Mouse (Mus musculus): ENCODE data around the gene Olfr92. TPM values are rescaled to one million over a fixed set of nuclear protein-coding genes. Genes with fewer than 3 reads are reported as not detected.
"Not testable (repeated sequence)": the region's sequence is repeated elsewhere in the genome, so short reads cannot be mapped to it uniquely, and the experiment has no call there.

Olfr92 gene
- not detected for total RNA-seq (2022)

DNA sequence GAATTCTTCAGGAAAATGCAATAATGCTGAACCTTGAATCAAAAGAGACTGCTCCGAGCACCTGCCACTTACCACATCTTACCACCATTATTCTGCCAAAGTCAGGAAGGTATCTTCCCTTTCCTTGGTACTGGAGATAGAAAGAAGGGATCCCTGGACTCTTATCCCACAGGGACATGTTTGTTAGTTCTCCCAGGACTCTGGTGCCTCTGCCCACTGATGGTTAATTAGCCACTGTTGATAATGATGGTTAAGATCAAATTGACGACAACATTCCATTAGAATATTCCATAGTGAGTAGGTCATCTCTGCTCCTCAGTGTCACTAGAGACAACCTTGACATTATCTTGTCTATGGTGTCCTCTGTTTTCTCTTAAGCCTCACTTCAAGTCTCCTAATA is at the start of gene Olfr92:
Gene Olfr92, minus strand, starts transcription at position 101 of the 400 bp plus-strand sequence.
- no peak for DNase-seq (ENCODE audit: low spot score in 2 of 2)

DNA sequence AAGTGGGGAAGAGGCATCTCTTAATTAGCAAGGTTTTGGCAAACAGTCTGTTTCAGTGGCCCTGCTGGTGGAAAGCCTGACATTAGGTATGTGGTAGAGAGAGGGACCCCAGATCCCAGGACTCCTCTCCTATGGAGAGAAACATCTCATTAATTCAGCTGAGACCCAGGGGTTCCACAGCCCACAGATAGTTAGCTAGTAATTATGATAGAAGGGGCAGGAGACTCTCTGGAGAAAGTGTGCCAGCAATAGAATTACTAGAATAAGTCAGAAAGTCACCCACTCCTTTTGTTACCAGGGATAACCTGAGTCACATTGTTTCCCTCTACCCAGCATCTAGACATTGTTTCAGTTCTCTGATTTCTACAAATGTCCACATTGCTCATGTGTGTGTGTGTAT is 41.5 kb upstream of the Olfr92 start, which contains the start of gene Olfr93:
Gene Olfr93, minus strand, starts transcription at position 101 of the 400 bp plus-strand sequence.
- DNase-seq (ENCODE audit: low spot score in 2 of 2), result no peak

DNA sequence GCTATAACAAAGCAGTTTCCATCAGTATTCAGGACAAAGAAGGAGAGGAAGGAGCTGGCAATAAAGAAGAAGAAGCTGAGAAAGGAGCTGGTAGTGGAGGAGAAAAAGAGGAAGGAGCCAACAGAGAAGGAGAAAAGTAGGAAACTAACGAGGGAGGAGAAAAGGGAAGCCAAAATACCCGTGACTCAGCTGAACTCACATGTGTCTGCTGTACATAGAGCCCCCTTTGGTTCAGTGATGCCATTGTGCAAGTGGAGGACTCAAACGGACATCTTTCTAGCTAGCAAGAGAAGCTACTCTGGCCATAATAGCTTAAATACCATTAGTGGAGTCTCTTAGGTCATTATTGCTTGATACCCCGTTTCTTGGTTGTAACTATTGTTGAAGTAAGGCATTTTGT is 11.5 kb upstream of the Olfr92 start:
- not testable (repeated sequence) for DNase-seq (ENCODE audit: low spot score in 2 of 2)

DNA sequence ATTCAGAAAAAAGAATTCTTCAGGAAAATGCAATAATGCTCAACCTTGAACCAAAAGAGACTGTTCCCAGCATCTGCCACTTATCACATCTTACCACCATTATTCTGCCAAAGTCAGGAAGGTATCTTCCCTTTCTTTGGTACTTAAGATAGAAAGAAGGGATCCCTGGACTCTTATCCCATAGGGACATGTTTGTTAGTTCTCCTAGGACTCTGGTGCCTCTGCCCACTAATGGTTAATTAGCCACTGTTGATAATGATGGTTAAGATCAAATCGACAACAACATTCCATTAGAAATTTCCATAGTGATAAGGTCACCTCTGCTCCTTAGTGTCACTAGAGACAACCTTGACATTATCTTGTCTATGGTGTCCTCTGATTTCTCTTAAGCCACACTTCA is 21.7 kb downstream of the Olfr92 start, which contains the start of gene Olfr91:
Gene Olfr91, minus strand, starts transcription at position 101 of the 400 bp plus-strand sequence.
- no peak for DNase-seq (ENCODE audit: low spot score in 2 of 2)

DNA sequence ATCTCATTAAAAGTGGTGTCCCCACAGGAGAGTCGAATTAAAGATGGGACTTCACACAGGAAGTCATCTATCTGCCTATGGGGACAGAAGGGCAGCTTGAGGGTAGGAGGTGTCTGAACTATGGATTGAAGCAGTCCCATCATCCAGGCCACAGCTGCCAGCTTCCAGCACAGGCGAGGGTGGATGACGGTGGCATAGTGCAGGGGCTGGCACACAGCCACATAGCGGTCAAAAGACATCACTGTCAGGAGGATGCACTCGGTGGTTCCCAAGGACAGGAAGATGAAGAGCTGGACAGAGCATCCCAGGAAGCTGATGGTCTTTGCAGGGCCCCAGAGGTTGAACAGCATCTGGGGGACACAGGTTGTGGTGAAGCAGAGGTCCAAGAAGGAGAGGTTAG is 26.6 kb downstream of the Olfr92 start:
- DNase-seq (ENCODE audit: low spot score in 2 of 2), result no peak

DNA sequence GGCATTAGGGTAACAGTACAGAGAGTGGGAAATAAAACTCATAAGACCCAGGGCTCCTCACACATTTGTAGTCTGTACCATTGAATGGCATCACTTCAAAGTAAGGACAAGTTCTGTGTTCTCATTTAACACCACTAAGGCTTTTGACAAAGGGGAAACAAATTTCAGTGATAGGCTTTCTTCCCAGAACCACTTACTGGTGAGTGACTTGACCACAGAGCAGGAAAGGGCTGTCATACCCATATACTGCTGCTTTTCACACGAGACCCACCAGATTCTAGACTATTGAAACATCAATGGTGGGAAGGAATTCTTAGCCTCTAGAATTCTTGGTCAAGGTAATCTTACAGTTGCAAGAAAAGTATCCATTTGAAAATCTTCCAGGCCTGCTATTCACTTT is 27.7 kb downstream of the Olfr92 start:
- no peak for DNase-seq (ENCODE audit: low spot score in 2 of 2)

DNA sequence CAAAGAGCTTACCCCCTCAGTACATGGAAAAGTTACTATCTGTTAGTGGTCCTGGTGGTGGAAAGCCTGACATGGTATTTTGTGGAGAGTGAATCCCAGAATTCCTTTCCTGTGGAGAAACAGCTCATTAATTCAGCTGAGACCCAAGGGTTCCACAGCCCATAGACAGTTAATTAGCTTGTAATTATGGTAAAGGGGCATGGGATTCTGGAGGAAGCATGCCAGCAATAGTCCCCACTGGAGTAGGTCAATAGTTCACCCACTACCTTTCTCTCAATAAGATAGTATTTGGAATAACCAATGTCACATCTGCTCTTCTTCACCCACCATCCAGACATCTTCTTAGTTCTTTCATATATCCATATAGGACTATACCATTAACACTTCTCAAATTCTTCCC is 31.5 kb downstream of the Olfr92 start, which contains the start of gene Olfr90:
Gene Olfr90, minus strand, starts transcription at position 101 of the 400 bp plus-strand sequence.
- DNase-seq (ENCODE audit: low spot score in 2 of 2), result no peak

DNA sequence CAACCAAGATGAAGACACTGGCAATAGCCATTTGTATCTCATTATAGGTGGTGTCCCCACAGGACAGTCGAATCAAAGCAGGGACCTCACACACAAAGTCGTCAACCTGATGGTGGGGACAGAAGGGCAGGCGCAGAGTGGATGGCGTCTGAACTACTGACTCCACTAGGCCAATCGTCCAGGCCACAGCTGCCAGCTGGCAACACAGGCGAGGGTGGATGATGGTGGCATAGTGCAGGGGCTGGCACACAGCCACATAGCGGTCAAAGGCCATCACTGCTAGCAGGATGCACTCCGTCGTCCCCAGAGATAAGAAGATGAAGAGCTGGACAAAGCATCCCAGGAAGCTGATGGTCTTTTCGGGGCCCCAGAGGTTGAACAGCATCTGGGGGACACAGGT is 34.3 kb downstream of the Olfr92 start:
- no peak for DNase-seq (ENCODE audit: low spot score in 2 of 2)

DNA sequence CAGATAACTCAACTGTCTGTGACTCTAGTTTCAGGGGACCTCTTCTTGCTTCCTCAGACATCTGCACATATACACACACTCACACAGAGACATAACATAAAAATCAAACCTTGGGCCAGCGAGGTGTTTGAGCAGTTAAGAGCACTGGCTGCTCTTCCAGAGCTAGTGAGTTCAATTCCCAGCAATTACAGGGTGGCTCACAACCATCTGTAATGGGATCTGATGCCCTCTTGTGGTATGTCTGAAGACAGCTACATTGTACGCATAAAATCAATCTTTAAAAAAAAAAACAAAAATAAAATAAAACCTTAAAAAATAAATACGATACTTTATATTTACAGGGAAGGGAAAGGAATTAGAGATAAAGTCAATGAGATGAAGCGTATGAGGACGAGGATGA is 35.3 kb downstream of the Olfr92 start:
- DNase-seq (ENCODE audit: low spot score in 2 of 2), result no peak

DNA sequence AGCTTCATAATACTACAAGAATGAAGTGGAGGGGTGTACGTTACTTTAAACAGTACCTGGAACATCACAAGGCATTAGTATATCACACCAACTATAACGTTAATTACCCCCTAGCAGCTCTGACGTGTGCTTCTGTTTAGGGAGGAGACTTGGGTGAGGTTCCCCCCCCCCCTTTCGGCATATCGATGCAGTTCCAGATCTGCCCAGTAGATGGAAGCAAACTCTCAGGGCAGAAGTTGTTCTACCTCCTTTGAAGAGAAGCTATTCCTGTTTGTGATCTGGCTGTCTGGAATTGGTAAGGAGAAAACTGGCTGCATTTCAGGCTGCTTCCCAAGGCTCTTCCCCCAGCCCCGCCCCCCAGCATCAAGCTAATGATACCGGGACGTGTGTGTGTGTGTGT is 36.6 kb downstream of the Olfr92 start:
- no peak for DNase-seq (ENCODE audit: low spot score in 2 of 2)

DNA sequence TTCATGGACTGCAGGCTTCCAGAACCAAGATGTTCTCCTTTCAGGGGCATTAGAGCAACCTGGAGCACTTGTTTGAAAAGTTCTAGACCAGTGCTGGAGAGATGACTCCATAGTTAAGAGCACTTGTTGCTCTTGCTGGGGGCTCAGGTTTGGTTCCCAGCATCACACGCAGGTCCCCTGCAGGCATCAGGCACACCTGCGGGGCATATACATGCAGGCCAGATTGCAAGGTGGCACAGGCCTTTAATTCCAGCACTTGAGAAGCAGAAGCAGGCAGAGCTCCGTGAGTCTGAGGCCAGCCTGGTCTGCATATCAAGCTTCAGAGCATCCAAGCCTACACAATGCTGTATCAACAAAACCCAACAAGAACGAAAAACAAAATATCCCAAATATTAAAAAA is 38.2 kb downstream of the Olfr92 start:
- no peak for DNase-seq (ENCODE audit: low spot score in 2 of 2)

DNA sequence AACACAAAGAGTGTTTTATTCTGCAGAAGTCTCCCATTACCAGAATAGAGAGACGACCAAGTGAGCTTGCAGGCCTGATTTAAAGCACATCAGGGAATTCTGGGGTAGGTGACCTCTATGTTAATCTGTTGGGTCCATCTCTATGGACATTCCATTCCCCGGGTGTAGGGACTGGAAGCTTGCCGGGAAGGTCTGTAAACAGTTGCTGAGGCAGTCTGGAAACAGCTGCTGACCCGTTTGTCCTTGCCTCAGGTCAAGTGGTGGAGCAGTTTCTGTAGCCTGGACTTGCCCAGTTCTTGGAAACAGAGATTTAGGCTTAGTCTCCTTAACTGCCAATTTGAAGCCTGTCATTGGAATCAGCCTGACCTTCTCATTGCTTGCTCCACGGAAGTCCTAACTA is 39.8 kb downstream of the Olfr92 start:
- no peak for DNase-seq (ENCODE audit: low spot score in 2 of 2)

DNA sequence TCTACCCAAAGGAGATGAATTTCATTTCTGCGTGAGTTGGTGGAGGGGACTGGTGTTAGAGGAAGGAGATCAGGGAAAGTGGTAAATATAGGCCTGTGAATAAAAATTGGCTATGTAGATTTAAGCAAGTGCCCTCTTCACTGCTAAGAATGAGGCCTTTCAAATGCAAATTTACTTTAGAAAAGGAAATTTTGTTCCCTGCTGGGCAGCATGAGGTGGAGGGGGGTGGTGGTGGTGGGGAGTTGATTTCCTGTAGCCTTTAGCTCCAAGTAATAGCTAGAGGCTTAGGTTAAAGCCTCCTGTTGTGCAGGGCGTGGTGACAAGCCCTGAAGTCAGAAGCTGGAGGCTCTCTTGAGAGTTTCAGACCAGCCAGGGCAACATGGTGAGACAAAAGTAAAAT is 40.9 kb downstream of the Olfr92 start:
- DNase-seq (ENCODE audit: low spot score in 2 of 2), result no peak

DNA sequence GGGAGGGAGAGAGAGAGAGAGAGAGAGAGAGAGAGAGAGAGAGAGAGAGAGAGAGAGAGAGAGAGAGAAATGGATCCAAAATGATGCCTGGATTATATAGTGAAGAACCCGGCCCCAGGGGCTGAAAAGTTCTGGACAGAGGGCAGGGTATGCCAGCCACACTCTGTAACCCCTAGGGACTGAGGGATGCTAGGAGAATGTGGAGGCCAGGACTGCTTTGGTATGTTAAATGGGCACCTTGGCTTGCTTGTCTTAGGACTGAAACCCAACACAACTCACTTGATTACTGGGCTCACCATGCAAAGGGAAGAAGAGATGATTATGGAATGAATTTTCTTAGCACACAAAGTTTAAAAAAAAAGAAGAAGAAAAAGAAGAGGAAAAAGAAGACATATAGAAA is 41.7 kb downstream of the Olfr92 start:
- DNase-seq (ENCODE audit: low spot score in 2 of 2), result no peak

DNA sequence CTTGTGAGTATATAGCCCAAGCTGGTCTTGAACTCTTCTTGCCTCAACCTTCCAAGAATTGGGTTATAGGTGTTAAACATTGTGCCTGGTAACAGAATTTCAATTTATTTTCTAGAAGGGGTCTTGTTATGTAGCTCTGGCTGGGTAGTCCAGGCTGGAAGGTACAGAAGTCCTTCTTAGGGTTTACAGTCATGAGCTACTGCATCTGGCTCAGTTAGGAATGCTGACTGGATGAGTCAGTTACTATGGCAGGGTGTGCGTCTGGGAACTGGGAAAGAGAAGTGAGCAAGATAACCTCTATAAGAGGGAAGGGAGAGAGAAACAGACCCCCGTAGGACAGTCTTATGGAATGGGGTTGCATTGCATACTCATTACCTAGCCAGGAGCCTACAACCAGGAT is 44.1 kb downstream of the Olfr92 start:
- DNase-seq (ENCODE audit: low spot score in 2 of 2), result no peak

DNA sequence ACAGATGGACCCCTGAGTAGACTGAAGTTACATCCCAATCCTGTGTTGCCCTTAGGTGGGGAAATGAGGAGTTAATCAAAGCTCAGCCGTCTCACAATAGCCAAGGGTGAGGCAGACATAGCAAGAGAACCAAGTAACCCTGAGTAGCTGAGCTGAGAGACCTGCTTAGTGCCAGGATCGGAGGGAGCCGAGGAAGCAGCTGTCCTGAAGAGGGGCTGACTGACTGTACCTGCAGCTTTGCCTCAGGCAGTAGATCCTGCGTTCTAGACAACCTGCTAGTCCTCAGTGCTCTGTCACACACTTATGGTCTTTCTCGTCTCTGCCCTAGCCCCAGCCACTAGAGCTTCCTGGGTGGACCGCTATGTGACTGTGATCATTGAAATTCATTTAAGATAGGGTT is 44.7 kb downstream of the Olfr92 start:
- no peak for DNase-seq (ENCODE audit: low spot score in 2 of 2)

DNA sequence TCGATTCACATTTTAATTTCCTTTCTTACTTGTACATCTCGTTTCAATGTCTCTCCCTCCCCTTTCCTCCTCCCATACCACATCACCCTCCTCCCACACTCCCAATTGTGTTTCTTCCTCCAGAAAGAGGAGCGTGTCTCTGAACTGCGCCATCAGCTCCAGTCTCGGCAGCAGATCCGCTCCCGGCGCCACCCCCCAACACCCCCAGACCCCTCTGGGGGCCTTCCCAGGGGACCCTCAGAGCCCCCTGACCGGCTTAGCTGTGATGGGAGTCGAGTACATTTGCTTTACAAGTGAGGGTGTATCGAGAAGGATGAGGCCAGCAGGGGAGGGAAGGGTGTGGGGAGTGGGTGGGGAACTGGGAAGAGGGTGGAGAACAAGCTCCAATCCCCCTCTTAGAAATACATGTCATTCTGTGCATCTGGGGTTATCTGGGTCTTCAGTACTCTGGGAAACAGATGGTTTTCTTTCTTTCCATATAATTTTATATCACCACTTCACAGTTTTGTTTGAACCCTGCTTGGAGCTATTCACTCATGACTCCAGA is 47.1 kb downstream of the Olfr92 start:
- no peak for DNase-seq (ENCODE audit: low spot score in 2 of 2)

DNA sequence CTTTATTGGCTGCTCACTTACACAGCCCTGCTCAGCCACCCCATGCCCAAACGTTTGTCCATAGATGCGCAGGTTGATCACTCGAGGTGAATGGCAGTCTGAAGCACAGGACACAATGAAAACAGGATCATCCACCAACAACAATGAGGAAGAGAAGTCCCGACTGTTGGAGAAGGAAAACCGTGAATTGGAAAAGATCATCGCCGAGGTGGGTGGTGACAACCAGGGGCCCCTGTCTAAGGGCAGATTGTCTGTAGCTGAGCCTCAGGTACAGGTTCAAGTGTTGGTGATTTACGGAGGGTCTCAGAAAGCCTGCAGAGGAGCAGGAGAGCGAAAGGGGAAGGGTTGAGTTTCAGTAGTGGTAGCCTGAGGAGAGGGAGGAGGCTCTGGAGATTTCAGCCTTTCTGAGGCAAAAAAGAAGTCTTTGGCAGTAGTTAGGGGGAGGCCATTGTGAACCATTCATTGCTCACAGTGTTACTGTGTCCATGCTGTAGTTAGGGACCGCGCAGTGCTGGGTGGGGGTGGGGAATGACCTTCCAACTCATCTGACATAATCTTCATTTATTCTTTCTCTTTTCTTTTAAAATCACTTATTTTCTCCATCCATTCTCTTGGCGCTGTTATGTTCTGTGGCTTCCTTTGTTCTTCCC is 47.7 kb downstream of the Olfr92 start:
- DNase-seq (ENCODE audit: low spot score in 2 of 2), result no peak

DNA sequence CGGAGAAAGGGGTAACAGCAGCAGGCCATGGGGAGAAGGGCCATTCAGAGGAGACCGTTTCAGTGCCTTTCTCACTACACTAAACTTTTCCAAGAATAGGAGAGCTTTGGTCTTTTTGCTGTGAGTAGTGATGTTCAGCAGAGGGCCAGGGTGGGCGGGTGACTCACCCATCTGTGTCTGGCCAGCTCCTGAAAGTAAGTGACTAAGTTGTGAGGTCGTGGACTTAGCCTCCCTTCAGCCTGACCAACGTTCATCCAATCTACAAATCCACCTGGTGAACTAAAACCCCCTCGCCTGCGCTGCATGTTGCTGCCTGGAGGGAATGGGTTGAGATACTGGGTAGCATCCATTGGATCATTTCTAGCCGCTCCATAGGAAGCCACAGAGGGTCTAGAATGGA is 49.8 kb downstream of the Olfr92 start:
- no peak for DNase-seq (ENCODE audit: low spot score in 2 of 2)

DNA sequence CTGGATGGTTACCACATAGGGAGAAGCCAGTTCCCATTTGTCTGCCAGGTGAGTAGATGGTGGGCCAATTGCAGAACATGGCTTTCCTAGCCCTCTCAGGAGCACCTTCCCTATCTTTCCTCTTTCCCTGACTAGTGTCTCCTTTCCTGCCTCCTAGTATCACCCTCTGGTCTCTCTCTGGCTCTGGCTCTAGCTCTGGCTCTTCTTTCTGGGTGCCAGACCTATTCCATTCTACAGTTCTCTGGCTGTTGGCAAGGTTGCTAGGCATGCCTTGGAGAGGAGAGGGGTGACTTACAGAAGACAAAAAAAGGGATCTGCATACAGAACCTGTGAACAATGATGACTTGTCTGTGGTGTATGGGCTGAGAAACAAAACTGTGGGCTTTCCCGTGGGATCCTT is 52.0 kb downstream of the Olfr92 start:
- no peak for DNase-seq (ENCODE audit: low spot score in 2 of 2)

DNA sequence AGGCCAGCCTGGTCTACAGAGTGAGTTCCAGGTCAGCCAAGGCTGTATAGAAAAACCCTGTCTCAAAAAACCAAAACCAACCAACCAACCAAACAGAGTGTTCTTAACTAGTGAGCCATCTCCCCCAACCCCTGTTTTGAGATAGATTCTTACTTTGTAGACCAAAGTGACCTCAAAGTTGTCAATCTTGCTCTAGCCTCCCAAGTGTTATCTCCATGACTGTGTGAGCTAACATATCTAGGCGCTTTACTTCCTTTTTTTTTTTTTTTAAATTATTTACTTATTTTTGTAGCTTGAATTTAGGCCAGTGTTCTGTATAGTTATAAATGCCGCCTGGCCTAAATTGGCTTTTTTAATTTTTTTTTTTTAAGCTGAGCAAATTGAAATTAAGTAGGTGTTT is 53.9 kb downstream of the Olfr92 start:
- no peak for DNase-seq (ENCODE audit: low spot score in 2 of 2)

DNA sequence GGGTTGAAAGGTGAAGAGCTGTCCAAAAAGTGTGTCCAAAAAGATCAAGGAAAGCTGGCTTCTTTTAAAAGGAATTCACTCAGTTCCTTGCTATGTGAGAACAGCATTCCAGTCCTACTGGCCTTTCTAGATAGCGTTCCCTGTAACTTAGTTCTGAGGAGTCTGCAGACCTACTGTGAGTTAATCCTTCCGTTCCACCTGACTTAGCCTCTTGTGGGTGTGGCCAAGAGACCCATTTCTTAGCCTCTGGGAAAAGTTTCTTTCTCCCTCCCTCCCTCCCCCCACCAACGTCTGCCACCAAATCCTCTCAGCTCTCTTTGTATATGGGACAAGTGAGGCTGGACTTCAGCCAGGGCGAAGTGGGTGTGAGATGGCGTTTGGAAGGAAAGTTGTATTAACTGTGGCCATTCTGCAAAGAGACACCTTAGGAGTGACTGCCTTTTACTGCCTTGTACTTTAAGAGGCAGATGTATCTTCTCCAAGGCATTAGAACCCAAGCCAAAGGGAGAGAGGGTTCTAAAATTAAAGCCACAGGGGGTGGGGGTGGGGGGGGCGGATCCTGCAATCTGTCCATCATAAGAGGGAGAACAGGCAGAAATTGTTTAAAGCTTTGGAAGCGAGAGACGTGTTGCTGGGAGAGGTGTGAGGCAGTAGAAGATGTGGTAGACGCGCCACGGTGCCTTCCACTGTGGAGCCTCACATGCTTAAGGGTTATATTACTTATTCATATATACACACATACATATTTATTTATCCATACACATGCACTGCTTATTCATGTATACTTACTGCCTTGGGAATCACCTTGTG is 56.0 kb downstream of the Olfr92 start:
- no peak for DNase-seq (ENCODE audit: low spot score in 2 of 2)

DNA sequence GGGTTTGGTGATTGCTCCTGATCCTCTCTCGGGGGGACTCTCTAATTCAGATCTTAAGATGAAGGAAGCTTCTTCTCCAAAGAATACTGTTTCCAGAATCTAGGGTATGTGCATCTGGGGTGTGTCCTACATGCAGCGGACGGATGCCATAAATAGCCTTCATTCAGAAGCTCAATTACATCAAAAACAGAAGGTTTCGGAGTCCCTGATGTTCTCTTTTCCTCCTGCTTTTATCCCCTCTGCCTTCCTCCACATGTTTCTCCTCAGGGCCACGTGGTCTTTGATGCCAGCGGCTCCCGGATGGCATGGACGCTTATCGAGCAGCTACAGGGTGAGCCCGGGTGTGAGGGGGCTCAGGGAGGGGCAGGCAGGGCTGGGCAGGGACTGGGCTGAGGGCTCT is 56.8 kb downstream of the Olfr92 start:
- no peak for DNase-seq (ENCODE audit: low spot score in 2 of 2)

Data from gastrocnemius, adult 8-10 months (tissue).